Mouse (Mus musculus) embryo, embryonic 11.5 days (tissue): ENCODE data around the gene Dcst2.

Experiments used
- DNase-seq: peaks from one replicate; pipeline ENCODE4 v3.0.0-alpha.2; 2012; ENCODE audit warnings: low read depth, low spot score

Dcst2 gene

GRCm38 (mm10) chr3:89387632-89388031, 25.9 kb downstream of the Dcst2 start:
- DNase-seq, result no peak

GRCm38 (mm10) chr3:89388134-89388881, 26.5 kb downstream of the Dcst2 start:
- DNase-seq, result no peak

GRCm38 (mm10) chr3:89388901-89389740, 27.3 kb downstream of the Dcst2 start:
- peak; percentile 17 for DNase-seq

GRCm38 (mm10) chr3:89390111-89390515, 28.3 kb downstream of the Dcst2 start:
- DNase-seq, result no peak

- no peak for DNase-seq
Measured at GRCm38 (mm10) chr3:89390699-89391662, 29.2 kb downstream of the Dcst2 start.

GRCm38 (mm10) chr3:89391663-89392511, 30.1 kb downstream of the Dcst2 start:
- peak; percentile 7 for DNase-seq

- no peak for DNase-seq
Measured at GRCm38 (mm10) chr3:89392871-89393311, 31.1 kb downstream of the Dcst2 start.

GRCm38 (mm10) chr3:89393605-89394004, 31.8 kb downstream of the Dcst2 start:
- DNase-seq, result peak; percentile 93

- DNase-seq, result no peak
Measured at GRCm38 (mm10) chr3:89394006-89394893, 32.5 kb downstream of the Dcst2 start, which contains the start of gene Zbtb7b. Gene Zbtb7b (minus strand): TSS chr3:89394776.

- DNase-seq, result peak; percentile 78
Measured at GRCm38 (mm10) chr3:89394894-89395256, 33.1 kb downstream of the Dcst2 start.

GRCm38 (mm10) chr3:89395419-89395805, 33.6 kb downstream of the Dcst2 start:
- DNase-seq, result no peak

- DNase-seq, result peak; percentile 71
Measured at GRCm38 (mm10) chr3:89395806-89396653, 34.3 kb downstream of the Dcst2 start.

- DNase-seq, result no peak
Measured at GRCm38 (mm10) chr3:89396654-89397005, 34.9 kb downstream of the Dcst2 start.

GRCm38 (mm10) chr3:89401329-89401728, 39.6 kb downstream of the Dcst2 start:
- DNase-seq, result no peak

- no peak for DNase-seq
Measured at GRCm38 (mm10) chr3:89402693-89403092, 40.9 kb downstream of the Dcst2 start, which contains the start of gene Lenep. Gene Lenep (minus strand): TSS chr3:89402793.

GRCm38 (mm10) chr3:89406887-89407286, 45.1 kb downstream of the Dcst2 start:
- DNase-seq, result no peak

GRCm38 (mm10) chr3:89408448-89408847, 46.7 kb downstream of the Dcst2 start:
- DNase-seq, result no peak

GRCm38 (mm10) chr3:89409701-89410100, 47.9 kb downstream of the Dcst2 start:
- DNase-seq, result no peak

GRCm38 (mm10) chr3:89410864-89411263, 49.1 kb downstream of the Dcst2 start:
- no peak for DNase-seq
